Mouse (Mus musculus) layer of hippocampus, adult 11-12 months (tissue): ENCODE measurements at regions not wholly inside any gene's neighbourhood (a gene's known extent, or its start where the extent isn't known, plus 50 kb on each side); places are given as distances from the start of the nearest gene placed in this dataset.

Source experiments
- DNase-seq: peaks from one replicate; pipeline ENCODE4 v3.0.0; 2022; ENCODE audit warnings: low spot score

- DNase-seq = no peak
These were observed 117.1 kb downstream of the Csl start for GRCm38 (mm10) chr10:99642201-99642827.

GRCm38 (mm10) chr10:99644981-99645380, 114.5 kb downstream of the Csl start:
- no peak for DNase-seq

- no peak for DNase-seq
These were observed 107.4 kb downstream of the Csl start for GRCm38 (mm10) chr10:99652011-99652410.

- DNase-seq = no peak
These were observed 105.2 kb downstream of the Csl start for GRCm38 (mm10) chr10:99654284-99654683.

- DNase-seq = no peak
These were observed 82.8 kb downstream of the Csl start for GRCm38 (mm10) chr10:99676557-99677098.

- peak; percentile 46 for DNase-seq
These were observed 81.4 kb downstream of the Csl start for GRCm38 (mm10) chr10:99678096-99678495.

- no peak for DNase-seq
These were observed 79.6 kb downstream of the Csl start for GRCm38 (mm10) chr10:99679813-99680212.

GRCm38 (mm10) chr10:99681932-99682331, 77.5 kb downstream of the Csl start:
- no peak for DNase-seq

- DNase-seq = no peak
These were observed 77.1 kb downstream of the Csl start for GRCm38 (mm10) chr10:99682350-99682749.

GRCm38 (mm10) chr10:99683310-99683709, 76.1 kb downstream of the Csl start:
- no peak for DNase-seq

GRCm38 (mm10) chr10:99685911-99686310, 73.5 kb downstream of the Csl start:
- no peak for DNase-seq

- no peak for DNase-seq
These were observed 72.4 kb downstream of the Csl start for GRCm38 (mm10) chr10:99687011-99687410.

- no peak for DNase-seq
These were observed 61.8 kb downstream of the Csl start for GRCm38 (mm10) chr10:99697696-99698095.

- no peak for DNase-seq
These were observed 60.0 kb downstream of the Csl start for GRCm38 (mm10) chr10:99699498-99699897.

GRCm38 (mm10) chr10:99700052-99700777, 59.2 kb downstream of the Csl start:
- DNase-seq = no peak
